Mouse (Mus musculus) embryonic stem cell, embryonic (primary cell): ENCODE measurements around the gene Tmem199.

Source experiments
- CTCF ChIA-PET, 4 experiments: fragments of 300-600 bp in 2 of 4; fragments of 350-600 bp in 2 of 4; sonication (Branson Sonifier 250); formaldehyde crosslinking; loops; one replicate each; lab custom pipeline; 2022; ENCODE audit warnings: inconsistent platforms in 2 of 4; lab: Charles Lee
- POLR2A ChIA-PET, 4 experiments: fragments of 300-600 bp in 2 of 4; fragments of 350-600 bp in 2 of 4; sonication (Branson Sonifier 250); formaldehyde crosslinking; loops; one replicate each; lab custom pipeline; 2022; ENCODE audit warnings: antibody characterized with exemption in 4 of 4, inconsistent platforms in 1 of 4; lab: Charles Lee

The Tmem199 gene

DNA sequence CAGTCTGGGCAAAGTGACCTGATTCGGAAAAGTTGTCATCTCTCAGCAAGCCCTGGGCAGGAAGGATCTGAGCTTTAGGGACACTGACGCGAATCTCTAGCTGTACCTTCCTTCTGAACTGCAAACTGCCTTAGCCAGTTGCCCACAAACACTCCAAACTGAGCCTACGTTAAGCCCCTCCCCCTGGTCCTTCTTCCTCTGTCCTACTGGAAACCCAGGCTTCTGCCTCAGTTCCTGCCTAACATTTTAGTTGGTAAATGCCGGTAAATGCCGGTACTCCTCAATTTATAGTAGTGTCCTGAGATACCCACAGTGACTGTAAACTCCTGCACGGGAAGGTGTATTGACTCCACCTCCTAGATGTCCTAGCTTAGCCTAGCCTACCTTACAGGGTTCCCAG is 28.3 kb downstream of the Tmem199 start:
- ChIA-PET CTCF (interaction anchor here in 3 of 4 experiments (0.8 to 2.7 kb wide), 11 partner anchors 18 to 535 kb away, joined by 3 to 23 read pairs (median 4); partner anchors contain the start of gene Slc46a1 (in 1 of the 3)), POLR2A (interaction anchor here (0.6 to 2.4 kb wide), 28 partner anchors 9 to 990 kb away, joined by 3 to 13 read pairs (median 3); partner anchors contain the start of genes Sarm1 (in 2 of the 4), Vtn (in 2 of the 4), Git1 (in 1 of the 4) and Ift20 (in 1 of the 4))

DNA sequence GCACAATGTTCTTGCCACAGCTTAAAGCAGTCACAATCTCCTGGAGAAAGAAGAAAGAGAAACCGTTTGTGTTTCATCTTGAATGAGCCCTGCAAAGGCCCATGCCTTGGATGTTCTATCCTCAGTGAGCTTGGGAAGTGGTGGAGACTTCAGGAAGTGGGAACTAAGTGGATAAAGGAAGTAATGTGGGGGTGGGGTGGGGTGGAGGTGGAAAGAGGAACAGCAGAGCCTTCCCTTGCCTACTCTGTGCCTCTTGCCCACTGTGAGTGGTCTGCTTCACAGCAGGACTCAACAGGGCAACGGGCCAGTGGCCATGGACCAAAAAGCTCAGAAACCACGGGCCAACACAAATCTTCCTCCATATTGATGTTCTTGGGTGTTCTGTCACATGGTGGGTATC is 36.7 kb downstream of the Tmem199 start:
- ChIA-PET CTCF (interaction anchor here in 2 of 4 experiments (0.9 to 3.0 kb wide), 2 partner anchors 22 to 76 kb away, joined by 3 to 15 read pairs; no protein-coding TSS in a partner anchor), POLR2A (interaction anchor here in 1 of 4 experiments (0.9 to 2.9 kb wide), 7 partner anchors 9 to 417 kb away, joined by 3 to 18 read pairs (median 5); partner anchors contain the start of genes Rpl23a and Slc46a1)

DNA sequence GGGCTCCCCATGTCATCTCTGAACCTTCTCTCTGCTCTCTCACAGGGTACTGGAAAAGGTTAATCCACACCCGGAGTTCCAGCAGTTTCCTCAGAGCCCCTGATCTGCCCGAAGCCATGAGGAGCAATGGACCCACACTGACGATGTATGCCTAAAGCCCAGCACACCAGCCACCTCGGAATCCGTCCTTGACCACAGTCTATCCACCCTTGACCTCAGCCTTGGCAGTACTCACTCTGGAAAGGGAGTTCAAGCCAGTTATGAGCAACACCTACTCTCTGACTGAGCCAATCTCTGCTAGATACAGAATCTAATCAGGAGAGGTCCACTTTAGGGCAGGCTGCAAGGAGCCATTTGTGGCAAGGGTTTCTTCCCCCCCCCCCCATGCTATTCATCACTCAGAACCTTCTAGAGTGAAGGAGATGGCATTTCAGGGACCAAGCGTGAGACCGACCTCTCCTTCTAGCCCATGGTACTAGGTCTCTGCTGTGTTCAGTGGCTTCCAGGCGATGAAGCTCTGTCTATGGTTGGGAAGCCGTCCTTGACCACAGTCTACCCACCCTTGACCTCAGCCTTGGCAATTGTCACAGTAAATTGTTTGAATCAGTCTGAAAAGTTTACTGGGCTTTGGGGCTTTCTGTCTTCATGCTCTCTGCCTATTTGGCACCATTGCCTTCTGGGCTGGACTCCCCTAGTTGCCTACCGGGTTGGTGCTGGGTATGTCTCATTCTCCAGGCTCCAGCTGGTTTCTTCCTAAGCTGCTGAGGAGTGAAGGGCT is 40.5 kb downstream of the Tmem199 start:
- ChIA-PET CTCF (interaction anchor here in 3 of 4 experiments (0.6 to 2.3 kb wide), 6 partner anchors 16 to 446 kb away, joined by 3 to 9 read pairs (median 4); no protein-coding TSS in a partner anchor), POLR2A (interaction anchor here in 3 of 4 experiments (0.6 to 1.4 kb wide), 8 partner anchors 11 to 1422 kb away, joined by 3 to 8 read pairs (median 4); no protein-coding TSS in a partner anchor)

DNA sequence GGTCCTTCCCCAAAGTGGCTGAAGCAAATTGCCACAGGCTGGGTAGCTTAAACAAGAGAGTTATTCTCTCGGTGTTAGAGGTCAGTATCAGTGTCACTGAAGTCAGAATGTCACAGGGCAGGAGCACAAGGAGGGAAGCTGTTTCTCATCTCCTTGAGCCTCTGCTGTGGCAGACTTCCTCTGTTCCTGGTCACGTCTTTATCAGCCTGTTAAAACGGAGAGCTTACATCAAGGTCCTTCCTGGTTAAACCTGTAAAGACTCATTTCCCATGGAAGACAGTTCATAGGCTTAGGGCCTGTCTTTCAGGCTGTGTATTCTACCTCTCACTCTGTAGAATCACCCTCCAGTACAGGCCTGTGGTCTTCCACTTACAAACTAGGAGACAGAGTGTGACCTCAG is 44.0 kb downstream of the Tmem199 start:
- POLR2A ChIA-PET: interaction anchor here in 2 of 4 experiments (1.0 to 3.2 kb wide), 10 partner anchors 9 to 47 kb away, joined by 3 to 37 read pairs (median 3); partner anchors contain the start of genes Poldip2 (in 1 of the 2) and Tmem199 (in 1 of the 2)
- CTCF ChIA-PET: interaction anchor here in 3 of 4 experiments (0.7 to 2.6 kb wide), 6 partner anchors 12 to 110 kb away, joined by 3 to 11 read pairs (median 3); no protein-coding TSS in a partner anchor

DNA sequence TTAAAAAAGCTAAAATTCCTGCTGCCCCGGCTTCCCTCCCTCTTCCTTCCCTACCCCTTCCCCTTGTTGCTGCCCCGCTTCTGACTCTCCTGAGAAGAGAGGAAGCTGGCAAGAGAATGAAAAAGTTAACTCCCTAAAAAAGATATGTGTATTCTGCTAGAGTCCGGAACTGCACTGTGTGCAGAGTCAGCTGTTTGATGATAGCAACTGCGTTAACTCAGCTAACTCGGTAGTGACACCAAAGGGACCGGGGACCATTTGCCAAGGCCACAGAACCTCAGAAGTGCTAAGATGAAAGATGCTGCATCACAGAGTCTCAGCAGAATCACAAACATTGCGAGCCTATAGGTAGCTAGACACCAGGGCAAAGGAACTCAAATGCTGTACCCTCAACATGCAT is 44.5 kb downstream of the Tmem199 start:
- ChIA-PET CTCF (interaction anchor here (0.6 to 5.8 kb wide), 9 partner anchors 12 to 109 kb away, joined by 3 to 41 read pairs (median 3); no protein-coding TSS in a partner anchor), POLR2A (interaction anchor here in 2 of 4 experiments (1.0 to 3.2 kb wide), 10 partner anchors 9 to 68 kb away, joined by 3 to 37 read pairs (median 4); partner anchors contain the start of genes Ift20 (in 1 of the 2), Poldip2 (in 1 of the 2), Sarm1 (in 1 of the 2) and Slc13a2 (in 1 of the 2))

DNA sequence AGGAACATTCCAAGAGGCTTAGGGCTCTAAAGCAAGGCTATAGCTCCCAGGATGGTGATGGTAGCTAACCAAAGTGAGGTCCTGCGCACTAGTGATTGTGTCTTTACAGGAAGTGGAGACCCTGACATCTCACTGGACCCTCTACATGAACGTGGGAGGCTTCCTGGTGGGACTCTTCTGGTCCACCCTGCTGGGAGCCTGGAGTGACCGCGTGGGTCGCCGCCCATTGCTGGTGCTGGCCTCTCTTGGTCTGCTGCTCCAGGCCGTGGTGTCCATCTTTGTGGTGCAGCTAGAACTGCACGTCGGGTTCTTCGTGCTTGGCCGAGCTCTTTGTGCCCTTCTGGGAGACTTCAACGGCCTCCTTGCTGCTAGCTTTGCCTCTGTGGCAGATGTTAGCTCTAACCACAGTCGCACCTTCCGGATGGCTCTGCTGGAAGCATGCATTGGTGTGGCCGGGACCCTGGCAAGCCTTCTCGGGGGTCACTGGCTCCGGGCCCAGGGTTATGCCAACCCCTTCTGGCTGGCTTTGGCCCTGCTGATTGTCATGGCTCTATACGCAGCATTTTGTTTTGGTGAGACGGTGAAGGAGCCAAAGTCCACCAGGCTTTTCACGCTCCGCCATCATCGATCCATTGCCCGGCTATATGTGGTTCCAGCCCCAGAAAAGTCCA is 45.6 kb downstream of the Tmem199 start:
- POLR2A ChIA-PET: interaction anchor here in 3 of 4 experiments (0.5 to 3.3 kb wide), 40 partner anchors 8 to 999 kb away, joined by 3 to 37 read pairs (median 4); partner anchors contain the start of genes Poldip2 (in 2 of the 3), Sarm1 (in 2 of the 3), Tmem199 (in 2 of the 3) and Ift20 (in 1 of the 3)

DNA sequence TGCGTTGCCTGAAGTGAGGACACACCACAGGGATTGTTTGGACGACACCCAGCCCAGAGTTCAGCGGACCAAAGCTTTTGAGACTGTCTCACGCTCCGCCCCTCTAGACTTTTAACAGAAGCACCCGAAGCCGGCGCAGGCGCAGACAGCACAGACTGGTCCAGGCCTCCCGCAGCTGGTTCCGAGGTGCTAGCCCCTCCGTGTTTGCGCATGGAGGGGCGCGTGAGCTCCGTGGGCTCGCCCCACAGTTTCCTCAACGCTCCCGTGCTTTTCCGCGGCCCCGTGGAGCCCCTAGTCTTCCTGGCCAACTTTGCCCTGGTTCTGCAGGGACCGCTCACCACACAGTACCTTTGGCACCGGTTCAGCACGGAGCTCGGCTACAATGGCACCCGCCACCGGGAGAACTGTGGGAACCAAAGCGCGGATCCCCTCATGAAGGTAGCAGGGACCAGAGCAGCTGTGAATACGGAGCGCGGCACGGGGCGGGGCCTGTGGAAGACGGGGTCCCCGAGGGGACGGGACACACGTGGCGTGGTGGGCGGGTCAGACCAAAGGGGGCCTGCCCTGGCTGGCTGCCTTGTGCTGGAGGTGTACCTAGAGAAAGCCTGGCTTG is 46.3 kb downstream of the Tmem199 start, which contains the start of gene Slc46a1:
Slc46a1 (plus strand) TSS at position 130 of the 613 bp plus-strand sequence.
- POLR2A ChIA-PET: interaction anchor here in 3 of 4 experiments (0.5 to 3.3 kb wide), 47 partner anchors 8 to 998 kb away, joined by 3 to 37 read pairs (median 4); partner anchors contain the start of genes Poldip2 (in 2 of the 3), Sarm1 (in 2 of the 3), Tmem199 (in 2 of the 3) and Ift20 (in 1 of the 3)
- CTCF ChIA-PET: interaction anchor here (0.6 to 5.8 kb wide), 21 partner anchors 8 to 111 kb away, joined by 3 to 41 read pairs (median 4); no protein-coding TSS in a partner anchor

More for the DNA sequence above, 45.6 kb downstream of the Tmem199 start:
- CTCF ChIA-PET: interaction anchor here (0.6 to 5.8 kb wide), 22 partner anchors 9 to 111 kb away, joined by 3 to 41 read pairs (median 4); no protein-coding TSS in a partner anchor

DNA sequence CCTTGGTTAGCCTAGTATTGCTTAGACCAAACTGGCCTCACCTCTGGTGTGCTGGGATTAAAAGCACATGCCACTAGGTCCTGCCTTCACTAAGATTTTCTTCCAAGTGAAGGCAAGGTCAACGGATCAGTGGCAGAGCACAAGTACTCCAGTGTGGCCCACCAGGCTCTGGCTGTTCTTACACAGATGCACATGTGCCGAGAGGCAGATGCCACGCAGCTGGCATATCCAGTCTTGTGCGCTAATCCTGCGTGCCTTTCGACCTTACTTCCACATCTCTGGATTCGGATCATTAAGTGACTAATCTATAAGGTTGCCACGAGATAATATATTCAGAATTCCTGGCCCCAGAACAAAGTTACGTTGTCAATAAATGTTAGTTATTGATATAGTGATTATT is 46.9 kb downstream of the Tmem199 start:
- CTCF ChIA-PET: interaction anchor here (0.8 to 5.8 kb wide), 18 partner anchors 7 to 107 kb away, joined by 3 to 41 read pairs (median 4); no protein-coding TSS in a partner anchor
- POLR2A ChIA-PET: interaction anchor here in 3 of 4 experiments (0.6 to 3.3 kb wide), 35 partner anchors 8 to 282 kb away, joined by 3 to 37 read pairs (median 4); partner anchors contain the start of genes Poldip2 (in 2 of the 3), Sarm1 (in 2 of the 3), Tmem199 (in 2 of the 3) and Ift20 (in 1 of the 3)

DNA sequence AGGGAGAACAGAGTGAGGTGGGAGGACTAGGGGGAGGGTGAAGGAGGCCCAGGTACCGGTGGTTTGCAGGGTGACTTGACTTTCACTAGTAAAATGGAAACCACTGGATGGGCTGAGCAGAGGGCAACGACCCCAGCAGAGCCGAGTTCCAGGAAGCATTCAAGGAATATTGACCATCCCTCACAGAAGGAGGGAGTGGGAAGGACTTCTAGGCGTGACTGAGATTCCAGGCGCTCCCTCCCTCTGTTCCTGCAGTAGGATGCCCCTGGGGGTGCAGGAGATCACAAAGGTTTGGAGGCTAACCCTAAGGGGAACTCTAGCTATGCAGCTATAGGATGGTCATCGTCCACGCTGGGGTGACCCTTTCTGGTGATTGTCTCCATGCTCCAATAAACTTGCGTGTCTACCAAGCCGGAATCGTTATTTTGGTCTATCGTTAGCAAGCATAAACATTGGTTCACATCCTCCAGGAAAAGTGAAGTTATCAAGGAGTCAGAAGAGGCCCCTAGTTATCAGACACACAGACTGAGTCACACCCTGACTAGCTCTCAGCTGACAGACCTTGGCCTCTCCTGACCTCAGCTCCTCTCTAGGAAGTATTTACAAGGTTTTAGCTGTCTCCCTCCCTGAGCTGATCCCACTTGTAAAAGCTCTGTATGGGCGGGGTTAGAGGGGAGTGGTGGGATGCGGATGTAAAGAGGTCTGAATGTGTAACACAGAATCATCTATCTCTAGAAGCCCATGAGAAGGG is 48.5 kb downstream of the Tmem199 start:
- CTCF ChIA-PET: interaction anchor here in 3 of 4 experiments (0.6 to 5.8 kb wide), 9 partner anchors 8 to 111 kb away, joined by 3 to 41 read pairs (median 5); no protein-coding TSS in a partner anchor
- POLR2A ChIA-PET: interaction anchor here (0.5 to 3.3 kb wide), 13 partner anchors 8 to 1197 kb away, joined by 3 to 18 read pairs (median 4); partner anchors contain the start of genes Ift20 (in 1 of the 4), Pigs (in 1 of the 4), Poldip2 (in 1 of the 4) and Tmem199 (in 1 of the 4)

DNA sequence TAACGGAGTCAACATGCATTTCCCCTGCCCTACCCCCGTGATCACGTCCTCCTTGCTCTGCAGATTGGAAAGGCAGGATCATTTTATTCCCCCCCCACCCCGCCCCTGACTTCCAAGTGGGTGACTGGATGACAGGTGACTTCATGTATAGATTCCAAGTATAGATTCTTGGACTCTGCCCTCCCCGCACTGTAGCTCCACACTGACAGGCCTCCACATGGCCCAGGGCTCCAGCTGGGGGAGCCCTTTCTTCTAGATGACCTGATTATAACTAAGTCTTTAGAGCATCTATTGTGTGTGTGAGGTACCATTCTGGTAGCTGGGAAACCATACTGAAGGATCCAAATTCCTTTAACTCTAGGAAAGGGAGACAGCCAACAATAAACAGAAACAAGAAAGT is 49.3 kb downstream of the Tmem199 start:
- ChIA-PET POLR2A (interaction anchor here in 3 of 4 experiments (0.5 to 1.6 kb wide), 6 partner anchors 12 to 1320 kb away, joined by 3 to 4 read pairs (median 3); partner anchors contain the start of gene Pigs (in 1 of the 3)), CTCF (interaction anchor here (0.6 to 5.8 kb wide), 7 partner anchors 9 to 104 kb away, joined by 3 to 41 read pairs (median 3); partner anchors contain the start of genes Poldip2 (in 1 of the 4) and Tmem199 (in 1 of the 4))

DNA sequence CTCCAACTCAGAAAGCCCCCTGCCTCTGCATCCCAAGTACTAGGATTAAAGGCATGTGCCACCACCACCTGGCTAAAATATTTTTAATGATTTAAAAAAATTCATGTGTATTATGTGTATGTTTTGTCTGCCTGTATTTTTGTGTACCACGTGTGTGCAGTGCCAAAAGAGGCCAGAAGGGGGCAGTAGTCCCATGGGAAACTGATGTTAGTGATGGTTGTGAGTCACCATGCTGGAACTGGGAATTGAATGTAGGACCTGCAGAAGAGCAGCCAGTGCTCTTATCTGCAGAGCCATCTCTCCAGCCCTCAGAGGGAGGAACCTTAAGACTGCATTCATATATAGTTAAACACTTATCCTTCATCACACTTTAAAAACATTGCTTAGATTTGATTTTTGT is 50.1 kb downstream of the Tmem199 start:
- CTCF ChIA-PET: interaction anchor here in 3 of 4 experiments (0.7 to 5.8 kb wide), 5 partner anchors 8 to 103 kb away, joined by 3 to 41 read pairs (median 3); no protein-coding TSS in a partner anchor
- POLR2A ChIA-PET: interaction anchor here in 2 of 4 experiments (0.5 to 1.6 kb wide), 5 partner anchors 13 to 134 kb away, joined by 3 to 4 read pairs (median 4); partner anchors contain the start of gene Pigs (in 1 of the 2)

DNA sequence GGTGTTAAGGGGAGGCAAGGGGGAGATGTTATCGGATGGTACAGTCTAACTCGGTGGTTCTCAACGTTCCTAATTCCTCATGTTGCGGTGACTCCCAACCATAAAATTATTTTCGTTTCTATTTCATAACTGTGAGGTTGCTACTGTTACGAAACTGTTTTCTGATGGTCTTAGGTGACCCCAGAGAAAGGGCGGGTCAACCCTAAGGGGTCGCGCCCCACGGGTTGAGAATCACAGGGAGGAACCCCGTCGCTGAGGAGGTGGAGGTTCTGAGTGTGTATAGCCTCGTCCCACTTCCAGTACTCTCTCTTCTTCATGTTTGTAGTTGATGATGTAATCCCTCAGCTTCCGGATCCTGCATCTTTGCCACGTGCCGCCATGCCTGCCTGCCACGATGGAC is 53.2 kb downstream of the Tmem199 start:
- ChIA-PET POLR2A (interaction anchor here in 2 of 4 experiments (0.5 to 1.4 kb wide), 3 partner anchors 9 to 288 kb away, joined by 3 read pairs; no protein-coding TSS in a partner anchor), CTCF (interaction anchor here in 3 of 4 experiments (0.7 to 1.9 kb wide), 3 partner anchors 50 to 100 kb away, joined by 3 to 5 read pairs (median 5); no protein-coding TSS in a partner anchor)
